Mouse (Mus musculus): ENCODE results near the gene Ahcyl2. TPM values are rescaled to one million over a fixed set of nuclear protein-coding genes. Genes with fewer than 3 reads are reported as not detected.
A peak's percentile ranks its signal among the peaks of the same experiment; 100 is the strongest.

The Ahcyl2 gene
- total and polyA plus RNA-seq, 2 experiments from 2014 or later, result 13.6 to 48.3 TPM

DNA sequence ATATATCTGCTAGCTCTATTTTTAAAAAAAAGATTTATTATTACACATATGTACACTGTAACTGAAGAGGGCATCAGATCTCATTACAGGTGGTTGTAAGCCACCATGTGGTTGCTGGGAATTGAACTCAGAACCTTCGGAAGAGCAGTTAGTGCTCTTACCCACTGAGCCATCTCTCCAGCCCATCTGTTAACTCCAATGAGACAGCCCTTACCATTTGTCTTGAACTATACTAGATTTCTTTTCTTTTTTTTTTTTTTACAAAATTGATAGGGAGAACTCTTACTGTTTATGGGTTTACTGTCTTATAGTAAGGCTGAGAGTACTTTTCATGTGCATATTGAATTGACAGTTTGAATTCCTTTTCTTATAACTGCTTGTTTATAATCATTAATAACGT lies 12.8 kb downstream of the Ahcyl2 start:
- H3K9ac ChIP-seq, result no peak overlapping the region
- 93% methylated on average over 2 of the region's 2 CpGs for WGBS
- no peaks in the 10 kb centered on the region for H3K27me3 ChIP-seq (ENCODE audit: insufficient read depth, low read length)
- no peak for ATAC-seq
- H3K36me3 ChIP-seq (ENCODE audit: insufficient read depth), result no peaks in the 10 kb centered on the region
- no peak overlapping the region for H3K4me3 ChIP-seq (ENCODE audit: low read depth, low read length)
- no peak for TF ChIP-seq CTCF (IDR thresholded peaks at IDR 0.05; ENCODE audit: low read depth)
- H3K4me2 ChIP-seq (ENCODE audit: low read depth), result no peak overlapping the region
- H3K27ac ChIP-seq (ENCODE audit: low read depth, low read length), result no peak overlapping the region
- H3K4me1 ChIP-seq (ENCODE audit: insufficient read depth), result no peaks in the 10 kb centered on the region
- H3K9me3 ChIP-seq (ENCODE audit: low read length), result no peaks in the 10 kb centered on the region
- DNase-seq, result no peak

DNA sequence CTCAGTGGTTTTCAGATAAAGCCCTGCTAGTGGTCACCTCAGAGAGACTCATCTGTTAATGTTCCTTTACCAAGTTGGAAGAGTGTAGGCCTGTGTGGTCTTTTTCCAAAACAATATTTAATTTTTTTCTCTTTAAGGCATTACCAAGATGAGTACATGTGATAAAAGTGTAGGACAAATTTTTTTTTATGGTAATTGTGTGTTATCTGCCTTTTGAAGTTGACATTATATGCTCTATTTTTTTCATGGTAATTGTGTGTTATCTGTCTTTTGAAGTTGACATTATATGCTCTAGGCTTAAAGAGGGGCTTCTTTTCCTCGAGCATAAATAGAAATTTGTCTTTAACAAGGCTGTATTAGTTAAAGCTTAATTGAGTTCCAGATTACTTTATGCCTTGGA lies 14.4 kb downstream of the Ahcyl2 start:
- H3K9me3 ChIP-seq (ENCODE audit: low read length), result no peaks in the 10 kb centered on the region
- ATAC-seq, result no peak
- WGBS, result 63% methylated on average over 1 of the region's 1 CpGs
- no peak overlapping the region for H3K4me3 ChIP-seq (ENCODE audit: low read depth, low read length)
- no peak overlapping the region for H3K27ac ChIP-seq (ENCODE audit: low read depth, low read length)
- no peaks in the 10 kb centered on the region for H3K27me3 ChIP-seq (ENCODE audit: insufficient read depth, low read length)
- DNase-seq, result no peak
- no peak overlapping the region for H3K9ac ChIP-seq
- H3K4me2 ChIP-seq (ENCODE audit: low read depth), result no peak overlapping the region
- no peaks in the 10 kb centered on the region for H3K36me3 ChIP-seq (ENCODE audit: insufficient read depth)
- no peak for TF ChIP-seq CTCF (IDR thresholded peaks at IDR 0.05; ENCODE audit: low read depth)
- H3K4me1 ChIP-seq (ENCODE audit: insufficient read depth), result no peaks in the 10 kb centered on the region

DNA sequence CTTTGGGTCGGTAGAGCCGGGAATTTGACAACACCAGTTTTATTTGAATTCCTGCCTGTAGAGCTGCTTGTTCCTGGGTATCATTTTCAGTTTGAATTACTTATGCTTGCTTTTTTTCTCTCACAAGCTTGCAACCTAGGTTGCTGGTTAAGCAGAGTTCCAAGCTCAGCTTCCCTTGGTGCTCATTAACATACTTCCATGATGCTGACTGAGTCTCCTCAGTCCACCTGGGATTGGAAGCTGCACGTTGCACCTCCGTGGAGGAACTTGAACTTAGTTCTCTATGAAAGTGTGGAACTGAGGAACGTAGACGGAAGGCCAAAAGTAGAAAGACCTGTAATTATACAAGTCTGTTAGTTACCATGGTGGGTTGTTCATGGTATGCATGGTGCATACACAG lies 16.1 kb downstream of the Ahcyl2 start:
- Histone ChIP-seq H3K27me3 (ENCODE audit: insufficient read depth, low read length) (no peaks in the 10 kb centered on the region), H3K9ac (no peak overlapping the region), H3K27ac (ENCODE audit: low read depth, low read length) (no peak overlapping the region), H3K4me1 (ENCODE audit: insufficient read depth) (0 out of 2 replicates have a peak, but pooled peaks cover 4% of the 10 kb centered on the region), H3K36me3 (ENCODE audit: insufficient read depth) (no peaks in the 10 kb centered on the region), H3K9me3 (ENCODE audit: low read length) (no peaks in the 10 kb centered on the region), H3K4me2 (ENCODE audit: low read depth) (no peak overlapping the region), H3K4me3 (ENCODE audit: low read depth, low read length) (no peak overlapping the region)
- 90% methylated on average over 6 of the region's 6 CpGs for WGBS
- DNase-seq (no peak), ATAC-seq (no peak)
- no peak for TF ChIP-seq CTCF (IDR thresholded peaks at IDR 0.05; ENCODE audit: low read depth)

DNA sequence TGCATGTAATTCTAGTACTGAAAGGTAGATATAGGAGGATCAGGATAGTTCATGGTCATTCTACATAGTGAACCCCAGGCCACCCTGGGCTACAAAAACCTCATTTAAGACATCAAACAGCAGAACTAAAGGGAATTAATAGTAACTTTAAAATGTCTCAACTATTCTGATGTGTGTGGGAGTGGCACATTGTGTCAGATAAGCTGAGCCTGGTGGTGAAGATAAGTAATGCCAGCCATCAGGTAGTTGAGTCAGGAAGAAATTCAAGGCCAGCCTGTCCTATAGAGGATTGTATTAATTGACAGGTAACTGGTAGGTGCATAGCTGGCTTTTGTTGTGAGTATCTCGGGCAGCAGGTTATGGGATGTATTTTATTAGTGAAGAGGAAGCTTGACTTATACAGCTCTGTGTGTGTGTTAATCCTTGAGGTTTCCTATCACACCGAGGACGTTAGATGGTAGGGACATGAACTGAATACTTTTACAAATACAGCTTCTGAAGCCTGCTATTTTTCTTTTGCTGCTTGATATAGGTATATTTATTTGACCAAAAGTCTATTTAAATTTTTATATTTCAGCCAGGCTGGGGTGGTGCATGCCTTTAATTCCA lies 16.7 kb downstream of the Ahcyl2 start:
- Histone ChIP-seq H3K4me1 (ENCODE audit: insufficient read depth) (0 out of 2 replicates have a peak, but pooled peaks cover 6% of the 10 kb centered on the region), H3K27me3 (ENCODE audit: insufficient read depth, low read length) (no peaks in the 10 kb centered on the region), H3K4me3 (ENCODE audit: low read depth, low read length) (no peak overlapping the region), H3K36me3 (ENCODE audit: insufficient read depth) (no peaks in the 10 kb centered on the region), H3K9ac (no peak overlapping the region), H3K4me2 (ENCODE audit: low read depth) (no peak overlapping the region), H3K27ac (ENCODE audit: low read depth, low read length) (no peak overlapping the region), H3K9me3 (ENCODE audit: low read length) (no peaks in the 10 kb centered on the region)
- 93% methylated on average over 3 of the region's 3 CpGs for WGBS
- DNase-seq, result no peak
- ATAC-seq, result no peak
- no peak for TF ChIP-seq CTCF (IDR thresholded peaks at IDR 0.05; ENCODE audit: low read depth)

DNA sequence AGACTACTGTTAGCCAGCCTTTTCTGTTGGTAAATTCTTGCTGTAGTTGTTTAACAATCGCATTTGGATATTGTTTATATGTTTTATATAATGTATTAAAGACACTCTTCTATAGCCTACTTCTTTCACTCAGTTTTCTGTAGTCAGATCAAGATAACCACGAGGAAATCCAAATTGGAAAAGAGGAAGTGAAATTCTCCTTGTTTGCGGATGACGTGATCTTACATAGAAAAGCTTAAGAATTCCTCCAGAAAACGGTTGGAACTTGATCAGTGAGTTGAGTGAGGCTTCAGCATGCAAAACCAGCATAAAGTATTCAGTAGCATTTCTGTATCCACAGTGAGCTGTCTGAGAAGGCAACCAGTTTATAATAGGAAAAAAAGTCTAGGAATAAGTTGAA lies 17.9 kb downstream of the Ahcyl2 start:
- no peak overlapping the region for H3K27ac ChIP-seq (ENCODE audit: low read depth, low read length)
- no peaks in the 10 kb centered on the region for H3K27me3 ChIP-seq (ENCODE audit: insufficient read depth, low read length)
- no peak for DNase-seq
- WGBS, result 81% methylated on average over 5 of the region's 5 CpGs
- no peak overlapping the region for H3K9ac ChIP-seq
- H3K36me3 ChIP-seq (ENCODE audit: insufficient read depth), result no peaks in the 10 kb centered on the region
- no peak overlapping the region for H3K4me3 ChIP-seq (ENCODE audit: low read depth, low read length)
- 0 out of 2 replicates have a peak, but pooled peaks cover 6% of the 10 kb centered on the region for H3K4me1 ChIP-seq (ENCODE audit: insufficient read depth)
- no peak for ATAC-seq
- no peak for TF ChIP-seq CTCF (IDR thresholded peaks at IDR 0.05; ENCODE audit: low read depth)
- no peak overlapping the region for H3K4me2 ChIP-seq (ENCODE audit: low read depth)
- H3K9me3 ChIP-seq (ENCODE audit: low read length), result no peaks in the 10 kb centered on the region

DNA sequence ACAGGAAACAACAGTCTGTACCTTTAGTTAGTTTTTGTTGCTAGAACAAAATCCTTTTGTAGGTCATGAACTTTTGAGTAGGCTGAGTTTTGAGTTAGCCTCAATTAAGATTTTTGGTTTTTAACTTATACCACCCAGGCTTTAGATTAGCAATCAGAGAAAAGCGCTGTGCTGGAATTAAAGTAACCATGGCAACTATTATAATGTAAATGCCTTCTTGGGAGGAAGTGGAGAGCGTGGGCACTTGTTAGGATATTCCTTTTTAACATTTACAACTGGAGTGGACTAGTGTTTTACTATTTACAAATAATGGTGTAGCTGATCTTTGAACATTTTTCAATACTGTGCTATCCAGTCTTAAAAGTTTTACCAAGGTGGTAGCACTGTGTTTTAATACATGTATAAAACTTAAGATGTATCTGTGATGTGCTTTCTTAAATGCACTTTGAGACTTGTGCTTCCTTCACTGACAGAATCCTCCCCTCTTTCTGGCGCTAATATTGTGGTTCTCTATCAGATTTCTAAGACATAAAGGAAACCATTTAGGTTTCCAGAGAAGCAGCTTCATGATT lies 21.1 kb downstream of the Ahcyl2 start:
- 0 out of 2 replicates have a peak, but pooled peaks cover 6% of the 10 kb centered on the region for H3K4me1 ChIP-seq (ENCODE audit: insufficient read depth)
- 7% methylated on average over 3 of the region's 3 CpGs for WGBS
- H3K9ac ChIP-seq, result no peak overlapping the region
- H3K4me2 ChIP-seq (ENCODE audit: low read depth), result no peak overlapping the region
- no peak for TF ChIP-seq CTCF (IDR thresholded peaks at IDR 0.05; ENCODE audit: low read depth)
- H3K9me3 ChIP-seq (ENCODE audit: low read length), result no peaks in the 10 kb centered on the region
- DNase-seq (peak; percentile 37), ATAC-seq (peak; percentile 47; the same call in 1 of the 2 replicates)
- H3K27me3 ChIP-seq (ENCODE audit: insufficient read depth, low read length), result no peaks in the 10 kb centered on the region
- H3K4me3 ChIP-seq (ENCODE audit: low read depth, low read length), result no peak overlapping the region
- no peak overlapping the region for H3K27ac ChIP-seq (ENCODE audit: low read depth, low read length)
- H3K36me3 ChIP-seq (ENCODE audit: insufficient read depth), result no peaks in the 10 kb centered on the region

DNA sequence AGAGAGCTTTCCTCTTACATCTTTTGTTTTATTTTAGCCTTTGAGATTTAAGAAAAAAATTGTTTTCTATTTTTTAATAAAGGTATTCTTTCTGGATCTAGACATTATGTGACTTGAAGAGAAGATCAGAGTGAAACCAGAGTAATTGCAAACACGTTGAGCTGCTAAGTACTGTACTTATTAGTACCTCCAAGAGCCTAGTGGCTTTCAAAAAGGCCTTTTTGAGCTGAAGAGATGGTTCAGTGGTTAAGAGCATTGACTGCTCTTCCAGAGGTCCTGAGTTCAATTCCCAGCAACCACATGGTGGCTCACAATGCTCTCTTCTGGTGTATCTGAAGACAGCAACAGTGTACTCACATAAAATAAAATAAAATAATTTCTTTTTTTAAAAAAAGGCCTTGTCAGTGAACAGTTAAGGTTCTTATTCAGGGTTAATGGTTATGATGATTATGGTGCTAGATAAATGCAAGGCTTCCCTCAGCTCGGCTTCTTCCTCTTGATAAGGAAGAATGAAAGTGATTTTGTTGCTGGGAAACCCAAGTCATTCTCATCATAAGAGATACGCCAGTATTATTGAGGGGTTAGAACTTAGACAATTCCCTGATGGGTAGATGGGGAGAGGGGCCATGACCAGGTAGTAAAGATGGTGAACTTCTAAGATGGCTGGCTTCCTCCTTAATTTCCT lies 22.3 kb downstream of the Ahcyl2 start:
- Histone ChIP-seq H3K36me3 (ENCODE audit: insufficient read depth) (no peaks in the 10 kb centered on the region), H3K27ac (ENCODE audit: low read depth, low read length) (no peak overlapping the region), H3K9ac (no peak overlapping the region), H3K9me3 (ENCODE audit: low read length) (no peaks in the 10 kb centered on the region), H3K4me3 (ENCODE audit: low read depth, low read length) (no peak overlapping the region), H3K4me2 (ENCODE audit: low read depth) (no peak overlapping the region), H3K4me1 (ENCODE audit: insufficient read depth) (0 out of 2 replicates have a peak, but pooled peaks cover 6% of the 10 kb centered on the region), H3K27me3 (ENCODE audit: insufficient read depth, low read length) (no peaks in the 10 kb centered on the region)
- no peak for ATAC-seq
- no peak for TF ChIP-seq CTCF (IDR thresholded peaks at IDR 0.05; ENCODE audit: low read depth)
- no peak for DNase-seq
- 90% methylated on average over 3 of the region's 3 CpGs for WGBS

Data from forebrain, postnatal 0 days (tissue).